Mouse (Mus musculus) bone marrow, adult 2 months (tissue): ENCODE results near the gene Erbin.

Experiments
- CTCF ChIP-seq: fragments of 200-500 bp; IDR thresholded peaks from 2 replicates; pipeline ENCODE4 v1.5.1; 2011; ENCODE audit warnings: low read length, control low read depth; ENCODE audit not compliant: control insufficient read depth, insufficient read depth
- POLR2A ChIP-seq: fragments of 200-500 bp; IDR thresholded peaks from 2 replicates; pipeline ENCODE4 v1.6.1; 2011; ENCODE audit warnings: low read depth, mild to moderate bottlenecking, control low read depth, low read length, borderline replicate concordance; ENCODE audit not compliant: control insufficient read depth

- no peak for TF ChIP-seq POLR2A
- no peak for TF ChIP-seq CTCF
Measured at GRCm38 (mm10) chr13:103900015-103900414, 20.3 kb downstream of the Erbin start.
